Mouse (Mus musculus) CH12.LX (cell line): Measurements from ENCODE around the gene Trpv3.

Experiments used
- CTCF ChIP-seq, 2 experiments: IDR thresholded peaks in 1 of 2; conservative IDR thresholded peaks in 1 of 2; 2 replicates each; pipeline ENCODE4 v1.5.1; 2011 to 2012; ENCODE audit warnings: low read depth in 2 of 2, low read length in 2 of 2, improper control_type of control experiment in 1 of 2, inconsistent platforms in 1 of 2, mild to moderate bottlenecking in 1 of 2, moderate library complexity in 1 of 2
- EP300 ChIP-seq: IDR thresholded peaks from 2 replicates; pipeline ENCODE4 v1.6.1; 2011; ENCODE audit warnings: low read length, improper control_type of control experiment
- IRF4 ChIP-seq: IDR thresholded peaks from 2 replicates; pipeline ENCODE4 v1.6.1; 2014; ENCODE audit warnings: low read depth, mild to moderate bottlenecking, inconsistent platforms, low read length, improper control_type of control experiment
- MAFK ChIP-seq: IDR thresholded peaks from 2 replicates; pipeline ENCODE4 v1.6.1; 2011; ENCODE audit warnings: low read length, improper control_type of control experiment; ENCODE audit not compliant: insufficient replicate concordance
- POLR2A ChIP-seq: IDR thresholded peaks from 2 replicates; pipeline ENCODE4 v1.6.1; 2011; ENCODE audit warnings: low read depth, mild to moderate bottlenecking, improper control_type of control experiment, low read length
- RAD21 ChIP-seq: IDR thresholded peaks from 2 replicates; pipeline ENCODE4 v1.6.1; 2011; ENCODE audit warnings: low read depth, mild to moderate bottlenecking, low read length, improper control_type of control experiment, moderate library complexity
- TBP ChIP-seq: conservative IDR thresholded peaks from 2 replicates; pipeline ENCODE4 v1.6.1; 2011; ENCODE audit warnings: low read depth, low read length, improper control_type of control experiment

- TF ChIP-seq TBP, result no peak
- TF ChIP-seq RAD21, result no peak
- TF ChIP-seq CTCF (conservative IDR thresholded peaks at IDR 0.05 in 1 of 2, IDR thresholded peaks at IDR 0.05 in 1 of 2; ENCODE audit: low read depth in 2 of 2, low read length in 2 of 2), result no peak
- TF ChIP-seq MAFK, result no peak
- no peak for TF ChIP-seq POLR2A
- no peak for TF ChIP-seq IRF4
- no peak for TF ChIP-seq EP300
Measured at GRCm38 (mm10) chr11:73267267-73267666, at the start of gene Trpv3.
